Mouse (Mus musculus): Measurements from ENCODE around the gene Grin2b.

- TF ChIP-seq CTCF (IDR thresholded peaks at IDR 0.05; ENCODE audit: borderline replicate concordance, extremely low read depth, insufficient read depth, insufficient read length) (no peak), POLR2A (IDR thresholded peaks at IDR 0.05; ENCODE audit: borderline replicate concordance, extremely low read depth, insufficient read depth, insufficient read length, poor library complexity, severe bottlenecking) (no peak)
Observed at GRCm38 (mm10) chr6:135734227-135734732, 439.0 kb downstream of the Grin2b start.

Data from brain, embryonic 14.5 days (tissue).